Mouse (Mus musculus) gastrocnemius, postnatal 4 days (tissue): ENCODE data around the gene Krt33b. TPM values are rescaled to one million over a fixed set of nuclear protein-coding genes. Genes with fewer than 3 reads are reported as not detected.
A peak's percentile ranks its signal among the peaks of the same experiment; 100 is the strongest.

Source experiments
- DNase-seq, 2 experiments: peaks; one replicate each; pipeline ENCODE4 v3.0.0; 2021 to 2022; ENCODE audit warnings: low spot score in 2 of 2, mixed read lengths in 2 of 2
- total RNA-seq, 2 experiments: library from RNA; stranded (reverse); gene quantifications; 2 replicates each; pipeline ENCODE4 v1.2.3; 2021

Krt33b gene
- total RNA-seq, 2 experiments from 2014 or later, result 0.22 TPM; not detected in 1

- DNase-seq, result no peak
Measured at GRCm38 (mm10) chr11:99994384-99994661, 35.3 kb downstream of the Krt33b start.

- DNase-seq, result no peak
Measured at GRCm38 (mm10) chr11:99993620-99994383, 35.9 kb downstream of the Krt33b start, which contains the start of gene Krtap17-1. Gene Krtap17-1, minus strand, starts transcription at chr11:99993994.

DNA sequence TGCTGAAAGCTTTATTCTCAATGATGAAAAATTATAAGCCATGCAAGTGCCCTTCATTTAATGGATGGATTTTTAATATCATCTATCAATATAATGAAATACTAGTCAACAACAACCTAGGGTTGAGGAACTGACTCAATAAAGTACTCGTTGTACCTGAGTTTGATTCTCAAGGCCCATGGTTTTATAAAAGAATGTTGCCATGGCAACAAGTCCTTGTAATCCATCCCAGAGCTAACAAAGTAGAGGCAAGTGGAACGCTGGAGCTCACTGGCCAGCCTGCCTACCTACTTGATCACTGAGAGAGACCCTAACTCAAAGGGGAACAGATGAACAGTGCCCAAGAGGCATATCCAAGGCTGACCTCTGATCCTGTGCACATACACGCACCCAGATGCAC, 39.1 kb downstream of the Krt33b start:
- no peak for DNase-seq

DNA sequence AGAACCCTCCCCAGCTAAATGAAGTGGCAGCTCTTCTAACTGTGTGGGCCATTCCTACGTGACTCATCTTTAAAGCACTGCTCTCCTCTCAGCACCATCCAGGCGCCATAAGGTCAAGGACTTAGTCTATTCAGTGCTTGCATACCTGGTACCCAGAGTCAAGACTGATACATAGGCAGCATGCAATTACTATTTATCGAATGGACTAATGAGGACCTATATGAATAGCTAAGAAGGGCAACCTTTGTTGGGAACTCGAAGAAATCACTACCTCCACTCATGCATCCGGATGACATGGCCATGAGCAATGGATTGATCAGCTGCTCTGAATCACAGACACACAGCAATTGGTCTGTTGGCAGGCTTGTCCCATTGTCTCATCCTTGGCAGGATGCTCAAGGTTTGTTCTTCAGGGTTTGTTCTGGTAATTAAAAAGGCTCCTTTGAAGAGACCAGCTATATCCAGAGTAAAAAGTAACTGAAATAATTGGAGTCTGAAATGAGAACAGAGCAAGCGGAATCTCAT, 39.7 kb downstream of the Krt33b start:
- no peak for DNase-seq

DNA sequence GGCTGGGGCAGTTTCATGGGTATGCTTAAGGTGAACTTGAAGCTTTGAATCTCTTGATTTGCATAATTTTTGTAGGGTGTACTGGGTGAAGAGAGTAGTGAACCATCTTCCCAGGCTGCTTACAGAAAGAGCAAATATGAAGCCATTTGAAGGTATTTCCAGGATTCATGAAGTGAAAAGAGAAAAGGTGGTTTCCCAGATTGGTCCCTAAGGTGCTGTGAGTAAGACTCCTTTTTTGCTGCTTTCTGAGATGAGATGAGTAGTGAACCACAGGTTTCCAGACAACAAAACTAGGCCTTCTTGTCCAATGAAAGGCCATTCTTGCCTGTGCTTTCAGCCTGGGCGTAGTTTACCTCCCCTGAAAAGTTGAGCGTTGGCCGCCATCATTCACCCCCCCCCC, 41.1 kb downstream of the Krt33b start:
- DNase-seq, result no peak

DNA sequence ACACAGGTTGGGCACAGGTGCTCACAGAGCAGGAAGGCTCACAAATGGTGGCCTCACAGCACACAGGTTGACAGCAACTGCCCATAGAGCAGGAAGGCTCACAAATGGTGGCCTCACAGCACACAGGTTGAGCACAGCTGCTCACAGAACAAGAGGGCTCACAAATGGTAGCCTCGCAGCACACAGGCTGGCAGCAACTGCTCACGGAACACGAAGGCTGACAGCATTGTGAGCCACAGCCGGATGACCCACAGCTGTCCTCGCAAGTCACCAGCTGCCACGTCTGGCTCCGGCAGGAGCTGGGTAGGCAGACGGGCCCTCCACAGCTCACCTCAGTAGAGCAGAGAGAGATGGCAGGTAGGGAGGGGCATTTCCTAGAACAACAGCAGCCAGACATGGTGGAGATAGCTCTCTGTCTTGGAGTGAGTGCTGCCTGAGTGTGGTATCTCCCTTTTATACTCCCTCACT, 43.5 kb downstream of the Krt33b start, which contains the start of gene Krtap16-1:
Gene Krtap16-1 (minus strand): TSS at position 418 of the 468 bp plus-strand sequence.
- DNase-seq, result no peak

DNA sequence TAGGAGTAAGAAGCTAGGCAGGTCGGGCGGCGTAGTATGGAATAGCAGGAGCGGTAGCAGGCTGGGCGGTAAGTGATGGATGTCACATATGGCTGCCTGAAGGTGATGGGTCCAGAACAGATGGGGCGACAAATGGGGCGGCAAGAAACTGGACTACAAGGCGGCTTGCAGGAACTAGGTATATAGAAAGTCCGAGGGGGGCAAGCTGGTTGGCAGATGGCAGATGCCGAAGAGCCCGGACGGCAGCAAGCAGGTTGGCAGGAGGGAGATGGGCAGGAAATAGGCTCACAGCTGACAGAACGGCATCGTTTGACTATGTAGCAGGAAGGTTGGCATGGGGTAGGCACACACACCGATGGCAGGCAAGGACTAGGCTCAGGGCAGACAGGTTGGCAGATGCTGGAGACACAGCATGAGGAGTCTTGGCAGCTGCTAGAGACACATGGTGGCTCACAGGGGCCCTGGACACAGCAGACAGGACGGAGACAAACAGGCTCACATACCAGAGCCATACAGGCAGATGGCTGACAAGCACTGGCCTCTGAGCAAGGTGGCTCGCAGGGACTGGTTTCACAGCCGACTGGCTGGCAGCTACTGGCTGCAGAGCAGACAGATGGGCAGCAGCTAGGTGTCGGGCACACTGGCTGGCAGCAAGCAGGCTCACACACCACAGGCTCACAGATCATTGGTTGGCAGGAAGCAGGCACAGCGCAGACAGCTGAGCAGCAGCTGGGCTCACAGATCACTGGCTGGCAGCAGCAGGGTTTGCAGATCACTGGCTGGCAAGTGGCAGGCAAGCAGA, 44.2 kb downstream of the Krt33b start:
- peak in 1 of 2 experiments; percentile 36 for DNase-seq

DNA sequence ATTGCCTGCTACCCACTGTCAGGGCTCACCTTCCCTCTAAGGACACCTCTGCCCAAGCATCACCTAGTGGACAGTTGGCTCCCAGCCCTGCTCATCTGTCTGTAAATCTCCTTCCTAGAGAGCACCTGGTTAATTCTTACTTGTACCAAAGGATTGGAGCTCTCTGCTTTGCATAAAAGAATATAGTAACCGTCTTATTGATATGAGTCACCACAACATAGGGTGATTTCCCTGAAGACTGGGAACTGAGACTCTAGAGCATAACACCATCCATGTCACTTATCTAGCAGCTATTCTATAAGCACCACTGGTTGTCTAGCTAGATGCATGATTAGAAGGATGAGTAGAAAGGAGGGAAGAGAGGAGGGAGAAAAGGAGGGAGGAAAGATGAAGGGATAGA, 46.2 kb downstream of the Krt33b start:
- DNase-seq, result no peak

DNA sequence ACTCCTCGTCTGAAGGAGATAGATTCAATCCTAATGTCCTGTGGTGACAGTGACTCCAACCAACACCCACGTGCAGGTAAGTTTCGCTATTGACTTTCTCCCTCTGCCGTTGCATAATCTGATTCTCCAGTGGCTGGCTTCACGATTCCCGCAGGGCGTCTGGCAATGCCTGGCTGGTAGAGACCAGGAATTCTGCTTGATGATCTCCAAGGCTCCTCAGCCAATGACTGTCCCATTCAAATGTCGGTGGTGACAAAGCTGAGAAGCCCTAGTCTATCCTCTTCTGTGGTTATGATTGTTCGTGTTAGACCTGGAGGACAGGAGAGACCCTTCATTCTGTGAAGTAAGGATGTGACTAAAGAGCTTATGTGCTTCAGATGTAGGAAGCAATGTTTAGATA, 46.9 kb downstream of the Krt33b start:
- no peak for DNase-seq

GRCm38 (mm10) chr11:99978953-99979352, 50.7 kb downstream of the Krt33b start, which contains the start of gene Krtap29-1:
Gene Krtap29-1, minus strand, starts transcription at chr11:99979053.
- no peak for DNase-seq

Other genes with a start within 250 kb of the Krt33b start
- not detected for gene Krtap4-8, start 249.2 kb downstream of the Krt33b start, total RNA-seq
- not detected for gene Krtap4-9, start 244.7 kb downstream of the Krt33b start, total RNA-seq
- not detected for gene Gm11596, start 236.4 kb downstream of the Krt33b start, total RNA-seq
- not detected for gene Gm11569, start 230.9 kb downstream of the Krt33b start, total RNA-seq
- not detected for gene Gm11554, start 225.4 kb downstream of the Krt33b start, total RNA-seq
- gene Krtap4-13, start 220.0 kb downstream of the Krt33b start, total RNA-seq, result not detected
- not detected for gene Gm11564, start 214.2 kb downstream of the Krt33b start, total RNA-seq
- not detected for gene 2300003K06Rik, start 191.8 kb downstream of the Krt33b start, total RNA-seq
- not detected for gene Krtap4-16, start 178.3 kb downstream of the Krt33b start, total RNA-seq
- not detected for gene Gm11568, start 172.0 kb downstream of the Krt33b start, total RNA-seq
- not detected for gene Gm11559, start 165.4 kb downstream of the Krt33b start, total RNA-seq
- not detected for gene Krtap9-1, start 156.5 kb downstream of the Krt33b start, total RNA-seq
- not detected for gene Gm11567, start 150.7 kb downstream of the Krt33b start, total RNA-seq
- gene Krtap31-1, start 121.9 kb downstream of the Krt33b start, total RNA-seq, result not detected
- not detected for gene Gm11565, start 115.1 kb downstream of the Krt33b start, total RNA-seq
- not detected for gene Krtap31-2, start 93.6 kb downstream of the Krt33b start, total RNA-seq
- not detected for gene Krtap9-5, start 81.4 kb downstream of the Krt33b start, total RNA-seq
- not detected for gene Krtap29-1, start 50.8 kb downstream of the Krt33b start, total RNA-seq
- not detected for gene Krtap16-1, start 43.3 kb downstream of the Krt33b start, total RNA-seq
- gene Krtap17-1, start 35.9 kb downstream of the Krt33b start, total RNA-seq, result not detected
- not detected for gene Krt33a, start 13.7 kb downstream of the Krt33b start, total RNA-seq
- gene Krt34, start 11.7 kb upstream of the Krt33b start, total RNA-seq, result not detected
- gene Krt31, start 20.7 kb upstream of the Krt33b start, total RNA-seq, result not detected
- not detected for gene Krt32, start 58.4 kb upstream of the Krt33b start, total RNA-seq
- gene Krt35, start 66.4 kb upstream of the Krt33b start, total RNA-seq, result under 1 TPM; 0.15 to 0.31 TPM
- gene Krt36, start 75.8 kb upstream of the Krt33b start, total RNA-seq, result not detected
- gene Krt13, start 91.7 kb upstream of the Krt33b start, total RNA-seq, result not detected
- gene Krt15, start 106.1 kb upstream of the Krt33b start, total RNA-seq, result 1 to 10 TPM in 1 of 2 experiments, under 1 TPM in 1; 0.27 to 1.1 TPM
- gene Krt19, start 118.8 kb upstream of the Krt33b start, total RNA-seq, result 1 to 10 TPM in 1 of 2 experiments, under 1 TPM in 1; 0.71 to 1.3 TPM
- gene Krt9, start 163.4 kb upstream of the Krt33b start, total RNA-seq, result under 1 TPM in 1 of 2 experiments, not detected in 1; 0.15 TPM
- 1 to 10 TPM in 1 of 2 experiments, under 1 TPM in 1; 0.15 to 1.8 TPM for gene Krt14, start 177.7 kb upstream of the Krt33b start, total RNA-seq
- gene Krt16, start 219.0 kb upstream of the Krt33b start, total RNA-seq, result under 1 TPM in 1 of 2 experiments, not detected in 1; 0.29 TPM
- under 1 TPM; 0.29 to 0.44 TPM for gene Krt17, start 231.2 kb upstream of the Krt33b start, total RNA-seq
- gene Krt42, start 240.0 kb upstream of the Krt33b start, total RNA-seq, result not detected